In the genomic region with DNA sequence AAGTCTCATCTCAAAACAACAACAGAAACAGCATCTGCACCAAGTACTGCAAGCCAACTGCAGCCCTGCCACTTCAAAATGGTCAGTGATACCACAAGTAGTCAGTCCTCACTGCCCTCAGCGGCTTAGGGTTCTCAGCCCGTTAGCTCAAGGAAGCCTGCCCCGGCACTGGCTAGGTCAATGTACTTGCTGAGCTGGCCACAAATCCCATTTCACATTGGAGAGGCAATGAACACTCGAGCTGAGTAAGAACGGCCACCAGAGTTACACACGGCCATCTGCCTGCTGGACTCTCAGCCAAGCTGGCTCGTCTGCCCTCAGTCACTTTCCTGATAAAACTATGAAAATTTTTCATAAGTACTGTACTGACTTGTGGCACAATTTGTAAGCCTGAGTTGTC, we compare ENCODE assay signal across 27 mouse cellular contexts.
A peak's percentile ranks its signal among the peaks of the same experiment; 100 is the strongest.
DNase-seq lines count a peak whose midpoint lies in the region; ATAC-seq and TF ChIP-seq lines count a peak whose summit lies in the region.
"Had no signal": no experiment of that assay in that cellular context is flagged by ENCODE, and none has a peak within 500 bp of the region (broad histone marks: within the 10 kb centered on the region; RNA-seq: fewer than 3 reads in every experiment).

No protein-coding gene starts in this region.

- intact Hi-C loops in left cerebral cortex, postnatal 10 days (cut with DNase I): no loop called here

- H3K4me3 ChIP-seq in cerebellum, adult 2 months (replicated peaks; ENCODE audit: insufficient read depth, low read depth, low read length): no peak overlapping the region
- no peak overlapping the region for H3K4me3 ChIP-seq in midbrain, postnatal 0 days (ENCODE audit: low read depth, low read length)
- H3K4me3 ChIP-seq: erythroblast, embryonic 14.5 days; heart, adult 2 months; heart, embryonic 13.5 days; left cerebral cortex, adult 2 months; liver, embryonic 12.5 days; megakaryocyte, embryonic 14.5 days; midbrain, embryonic 12.5 days had no signal

- H3K27me3 ChIP-seq in cerebellum, adult 2 months (ENCODE audit: control insufficient read depth, insufficient read depth, low read length): no peaks in the 10 kb centered on the region
- H3K27me3 ChIP-seq in midbrain, postnatal 0 days (ENCODE audit: insufficient read depth, low read length): no peaks in the 10 kb centered on the region
- H3K27me3 ChIP-seq: CH12.LX; heart, embryonic 13.5 days; liver, embryonic 12.5 days; megakaryocyte, embryonic 14.5 days; midbrain, embryonic 12.5 days had no signal

- peak; percentile 87 for ATAC-seq in cerebellum, adult (ENCODE audit: insufficient number of reproducible peaks, low FRiP score, low TSS enrichment)
- no peak for ATAC-seq in midbrain, postnatal 0 days (ENCODE audit: low FRiP score)
- ATAC-seq: intestine, postnatal 0 days; liver, embryonic 12.5 days; liver, postnatal 0 days had no signal

- peak overlapping the region; percentile 54; the same call in 1 of the 2 replicates for H3K27ac ChIP-seq in cerebellum, adult 2 months (ENCODE audit: insufficient read depth, low read length)
- no peak overlapping the region for H3K27ac ChIP-seq in midbrain, postnatal 0 days (ENCODE audit: low read depth, low read length)
- H3K27ac ChIP-seq: heart, adult 2 months; heart, embryonic 13.5 days; hindbrain, embryonic 14.5 days; left cerebral cortex, adult 2 months; liver, embryonic 12.5 days; midbrain, embryonic 12.5 days had no signal

- H3K4me1 ChIP-seq in cerebellum, adult 2 months (ENCODE audit: control insufficient read depth, insufficient read depth, low read length): peaks cover 19% of the 10 kb centered on the region
- no peaks in the 10 kb centered on the region for H3K4me1 ChIP-seq in midbrain, postnatal 0 days (ENCODE audit: insufficient read depth, low read length)
- H3K4me1 ChIP-seq: midbrain, embryonic 12.5 days had no signal

- no peak for DNase-seq in cerebellum, postnatal 4 days (ENCODE audit: low spot score in 2 of 2)
- DNase-seq in adipocyte (ENCODE audit: low spot score): peak; percentile 46
- DNase-seq in cerebellum, adult 2 months: peak; percentile 65 to 79
- peak; percentile 40 to 69 for DNase-seq in cerebellum, postnatal 14 days
- no peak for DNase-seq in testis, postnatal 10 days (ENCODE audit: low spot score)
- no peak for DNase-seq in midbrain, postnatal 0 days (ENCODE audit: low spot score)
- DNase-seq in left cerebral cortex, postnatal 10 days (ENCODE audit: extremely low spot score in 1 of 2, low spot score in 2 of 2): no peak
- DNase-seq: adrenal gland, postnatal 10 days; gastrocnemius, postnatal 36 days; heart, adult 2 months; heart, postnatal 10 days; kidney, postnatal 14 days; liver, postnatal 0 days; lung, postnatal 4 days; spleen, adult 18-20 months; thymus, adult 18-20 months; thymus, postnatal 25 days had no signal

- H3K9ac ChIP-seq in midbrain, postnatal 0 days (replicated peaks; ENCODE audit: low read length, poor library complexity, severe bottlenecking): no peak overlapping the region
- H3K9ac ChIP-seq: heart, embryonic 13.5 days; hindbrain, embryonic 14.5 days; liver, embryonic 12.5 days; liver, postnatal 0 days; midbrain, embryonic 12.5 days had no signal

- no peak for TF ChIP-seq POLR2A in cerebellum, adult 2 months (IDR thresholded peaks at IDR 0.05; ENCODE audit: borderline replicate concordance, insufficient read depth, low read length)

- no peaks in the 10 kb centered on the region for H3K36me3 ChIP-seq in midbrain, postnatal 0 days (ENCODE audit: insufficient read depth, low read length)
- H3K36me3 ChIP-seq: heart, embryonic 13.5 days; liver, embryonic 12.5 days; midbrain, embryonic 12.5 days had no signal

- H3K4me2 ChIP-seq in midbrain, postnatal 0 days (ENCODE audit: low read depth, low read length, poor library complexity, severe bottlenecking): no peak overlapping the region
- H3K4me2 ChIP-seq: heart, embryonic 13.5 days; hindbrain, embryonic 14.5 days; liver, embryonic 12.5 days; midbrain, embryonic 12.5 days had no signal

- H3K9me3 ChIP-seq in midbrain, postnatal 0 days (ENCODE audit: low read length): no peaks in the 10 kb centered on the region
- H3K9me3 ChIP-seq: heart, embryonic 13.5 days; liver, embryonic 12.5 days; megakaryocyte, embryonic 14.5 days; midbrain, embryonic 12.5 days had no signal

- no peak for TF ChIP-seq CTCF in cerebellum, adult 2 months (IDR thresholded peaks at IDR 0.05; ENCODE audit: borderline replicate concordance, insufficient read depth, low read depth, low read length)
- TF ChIP-seq CTCF in midbrain, postnatal 0 days (IDR thresholded peaks at IDR 0.05): no peak

- WGBS in cerebellum, adult 2 months: 7% methylated on average over 7 of the region's 7 CpGs
- 94% methylated on average over 7 of the region's 7 CpGs for WGBS in midbrain, postnatal 0 days

Comparison
In these comparisons a context has a peak if more than half of its experiments do, and no peak if none do; other contexts are left out.
1. DNase-seq: peak in adipocyte (single experiment), cerebellum, adult 2 months (2 of 2) and cerebellum, postnatal 14 days (2 of 2); none in cerebellum, postnatal 4 days (0 of 2), testis, postnatal 10 days (single experiment), midbrain, postnatal 0 days (single experiment) and left cerebral cortex, postnatal 10 days (0 of 2).